Mouse (Mus musculus): ENCODE results near the gene E030018B13Rik. TPM values are rescaled to one million over a fixed set of nuclear protein-coding genes. Genes with fewer than 3 reads are reported as not detected.
A peak's percentile ranks its signal among the peaks of the same experiment; 100 is the strongest.

E030018B13Rik gene
- total RNA-seq, 2 experiments from 2014 or later: not detected

DNA sequence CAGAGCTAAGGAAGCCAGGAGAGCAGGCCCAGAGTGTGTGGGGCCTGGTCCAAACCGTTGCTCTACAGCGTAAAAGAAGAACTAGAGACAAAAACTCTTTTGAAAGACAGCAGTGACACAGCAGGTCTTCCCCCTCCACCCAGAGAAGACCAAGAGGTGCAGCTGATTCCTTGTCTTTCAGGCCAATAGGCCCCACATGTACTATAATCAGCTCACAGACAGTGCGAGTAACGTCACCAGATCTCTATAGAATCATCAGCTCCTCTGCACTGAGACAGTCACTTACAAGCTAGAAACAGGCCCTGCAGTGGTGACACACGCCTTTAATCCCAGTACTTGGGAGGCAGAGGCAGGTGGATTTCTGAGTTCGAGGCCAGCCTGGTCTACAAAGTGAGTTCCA lies 17.2 kb downstream of the E030018B13Rik start:
- intact Hi-C loops (cut with DNase I): no loop called here
- DNase-seq (ENCODE audit: low spot score in 2 of 2): no peak

DNA sequence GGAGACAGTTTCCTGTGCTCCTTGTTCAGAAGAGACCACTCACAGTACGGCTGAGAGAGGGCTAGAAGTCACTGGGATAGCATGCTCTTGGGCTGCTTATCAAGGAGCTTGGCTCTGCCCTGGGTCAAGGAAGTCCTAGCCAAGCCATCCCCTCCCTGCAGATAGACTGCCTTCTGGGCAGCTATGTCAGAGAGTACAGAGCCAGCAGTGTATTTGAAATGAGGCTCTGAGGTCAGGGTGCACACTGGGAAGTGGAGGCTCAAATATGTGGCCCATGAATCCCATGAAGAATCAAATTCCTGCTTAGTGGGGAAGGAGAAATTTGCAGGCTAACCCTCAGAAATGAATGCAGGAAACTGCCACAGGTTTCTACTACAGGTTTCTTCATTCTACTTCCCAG lies 17.9 kb downstream of the E030018B13Rik start:
- intact Hi-C loops (cut with DNase I): no loop called here
- no peak for DNase-seq (ENCODE audit: low spot score in 2 of 2)

DNA sequence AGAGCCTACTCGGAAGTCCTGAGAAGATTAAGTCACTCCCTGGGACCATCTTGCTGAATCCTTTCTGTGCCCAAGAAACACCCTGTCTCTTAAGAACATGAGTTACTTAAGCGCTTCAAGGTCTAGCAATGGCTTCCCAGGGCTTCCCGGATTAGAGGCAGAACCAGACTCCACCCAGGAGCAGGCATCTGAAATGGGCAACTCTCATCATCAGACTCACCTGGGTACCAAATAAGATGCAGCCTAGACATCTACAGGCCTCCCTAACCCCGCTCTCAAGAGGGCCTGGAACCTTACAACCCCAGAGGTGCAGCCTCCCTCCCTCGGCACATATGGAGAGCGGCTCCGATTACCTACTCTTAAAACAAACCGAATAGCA lies 19.1 kb downstream of the E030018B13Rik start:
- intact Hi-C loops (cut with DNase I): loop anchor here (1.0 to 5.0 kb wide), 5 partner anchors 10 to 132 kb away; no protein-coding TSS in a partner anchor
- peak in 1 of 2 experiments; percentile 47 for DNase-seq (ENCODE audit: low spot score in 2 of 2)

DNA sequence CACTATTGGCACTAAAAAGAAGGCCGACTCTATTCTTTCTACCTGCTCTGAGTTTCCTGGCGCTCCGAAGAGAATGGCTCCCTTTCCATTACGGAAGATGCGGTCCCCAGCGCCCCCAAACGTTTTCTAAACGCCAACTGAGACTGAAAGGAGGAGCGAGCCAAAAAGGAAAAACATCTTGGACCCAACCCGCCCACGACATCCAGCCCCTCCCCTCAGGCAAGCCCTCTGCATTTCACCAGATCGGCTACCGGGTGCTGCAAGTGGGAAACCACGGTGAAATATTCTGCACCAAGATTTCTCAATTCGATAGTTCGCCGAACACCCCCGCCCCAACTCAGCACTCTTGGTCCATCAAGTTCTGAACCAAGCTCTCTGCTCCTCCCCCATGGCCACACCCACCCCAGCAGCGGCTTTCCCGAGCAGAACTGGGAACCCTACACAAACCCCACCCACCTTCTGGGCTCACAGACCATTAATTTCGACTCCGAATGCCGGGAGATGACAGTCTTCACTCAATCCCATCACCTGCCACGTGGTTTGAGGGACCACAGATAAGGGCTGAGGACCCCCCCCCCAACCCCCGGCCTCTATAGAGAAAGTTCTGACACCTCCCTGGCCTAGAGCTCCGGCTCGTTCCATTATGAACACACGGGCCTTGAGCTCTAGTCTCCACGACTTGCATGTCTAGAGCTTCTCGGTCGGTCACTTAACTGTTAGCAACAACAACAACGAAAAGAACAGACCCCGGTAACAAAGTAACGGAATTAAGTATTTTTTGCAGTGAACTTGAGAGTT lies 19.7 kb downstream of the E030018B13Rik start:
- DNase-seq (ENCODE audit: low spot score in 2 of 2): peak; percentile 80 to 82
- intact Hi-C loops (cut with DNase I): loop anchor here (1.0 to 5.0 kb wide), 5 partner anchors 11 to 131 kb away; no protein-coding TSS in a partner anchor

DNA sequence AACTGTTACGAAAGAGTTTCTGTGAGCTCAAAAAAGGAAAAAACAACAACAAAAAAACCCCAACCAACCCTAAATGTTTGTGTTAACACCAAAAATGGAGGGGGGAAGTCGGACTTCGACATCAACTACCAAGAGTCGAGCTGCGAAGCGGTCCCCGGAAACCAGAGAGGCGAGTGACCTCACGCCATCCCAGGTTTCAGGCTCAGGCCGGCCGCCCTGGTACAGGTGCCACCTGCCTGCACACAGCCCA lies 20.3 kb downstream of the E030018B13Rik start:
- no peak for DNase-seq (ENCODE audit: low spot score in 2 of 2)
- intact Hi-C loops (cut with DNase I): loop anchor here (1.0 to 5.0 kb wide), 6 partner anchors 12 to 182 kb away; no protein-coding TSS in a partner anchor

DNA sequence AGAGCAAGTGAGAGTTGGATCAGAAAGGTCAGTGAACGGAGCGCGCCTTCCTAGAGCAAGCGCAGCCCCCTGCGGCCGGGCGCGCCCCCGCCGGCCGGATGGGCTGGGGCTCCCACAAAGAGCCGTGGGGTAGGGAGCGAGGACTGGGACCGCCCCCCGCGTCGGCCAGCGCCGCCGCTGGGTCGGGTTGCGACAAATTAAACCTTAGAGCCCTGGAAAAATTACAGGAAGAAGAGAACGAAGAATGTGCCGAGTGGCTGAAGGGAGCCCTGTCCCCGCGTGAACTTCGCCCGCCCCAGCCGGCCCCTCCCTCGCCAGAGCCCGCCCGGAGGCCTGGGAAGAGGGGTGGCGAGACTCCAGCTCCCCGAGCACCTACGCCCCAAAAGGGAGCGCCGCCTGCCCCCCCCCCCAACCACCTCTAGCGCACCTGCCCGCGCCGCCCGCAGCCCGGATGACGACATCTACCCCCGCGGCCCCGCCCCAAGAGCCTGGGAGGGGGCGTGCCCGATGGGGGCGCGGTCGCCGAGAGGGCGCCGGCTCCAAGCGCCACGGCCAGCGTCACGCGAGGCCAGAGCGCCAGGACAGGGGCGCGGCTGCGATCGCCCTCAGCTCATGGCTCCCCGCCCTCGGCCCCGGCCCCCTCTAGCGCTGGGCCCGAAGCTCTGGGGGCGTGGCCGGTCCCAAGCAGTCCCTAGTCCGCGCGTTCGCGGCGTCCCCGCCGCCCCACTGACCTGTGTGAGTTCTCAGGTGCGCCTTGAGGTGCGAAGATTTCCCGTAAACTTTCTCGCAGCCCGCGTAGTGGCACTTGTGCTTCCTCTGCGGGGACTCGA lies 20.8 kb downstream of the E030018B13Rik start:
- intact Hi-C loops (cut with DNase I): loop anchor here (1.0 to 5.0 kb wide), 6 partner anchors 41 to 217 kb away; no protein-coding TSS in a partner anchor
- DNase-seq (ENCODE audit: low spot score in 2 of 2): peak; percentile 68 to 77

DNA sequence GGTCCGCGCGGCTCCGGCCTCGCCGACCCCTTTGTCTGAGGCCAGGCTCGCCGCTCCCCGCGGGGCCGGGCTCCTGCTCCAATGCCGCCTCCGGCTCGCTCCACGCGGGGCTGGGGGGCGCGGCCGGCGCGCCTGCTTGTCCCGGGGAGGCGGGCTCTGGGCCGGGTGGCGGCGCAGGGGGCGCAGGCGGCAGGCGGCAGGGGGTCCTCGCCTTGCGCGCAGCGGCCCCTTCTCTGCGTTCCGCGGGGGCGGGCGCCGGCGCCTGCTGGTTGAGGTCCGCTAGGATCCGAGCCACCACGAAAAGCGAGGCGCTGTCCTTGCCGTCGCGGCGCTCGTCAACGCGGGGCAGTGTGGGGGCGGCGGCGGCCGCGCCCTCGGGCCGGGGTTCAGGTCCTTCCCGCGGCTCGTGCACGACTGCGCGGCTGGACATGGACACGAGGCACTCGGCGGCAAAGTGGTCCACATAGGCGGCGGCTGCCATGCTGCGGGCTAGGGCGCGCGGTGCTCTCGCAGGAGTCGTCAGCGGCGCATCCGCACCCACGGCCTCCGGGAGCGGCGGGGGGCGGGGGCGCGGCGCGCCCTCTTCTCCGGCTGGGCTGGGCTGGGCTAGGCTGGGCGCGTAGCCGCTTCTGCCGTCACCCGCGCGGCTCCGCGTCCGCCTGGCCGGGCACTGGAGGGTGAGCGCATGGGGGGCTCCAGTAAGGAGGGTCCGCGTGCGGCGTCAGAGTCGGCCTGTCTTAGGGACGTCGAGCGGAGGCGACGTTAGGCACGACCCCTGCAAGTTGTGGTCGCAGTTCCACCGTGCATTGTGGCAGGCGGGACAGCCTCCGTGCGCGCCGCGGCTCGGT lies 21.6 kb downstream of the E030018B13Rik start:
- peak in 1 of 2 experiments; percentile 69 for DNase-seq (ENCODE audit: low spot score in 2 of 2)
- intact Hi-C loops (cut with DNase I): loop anchor here (2.0 to 5.0 kb wide), 4 partner anchors 95 to 217 kb away; no protein-coding TSS in a partner anchor

DNA sequence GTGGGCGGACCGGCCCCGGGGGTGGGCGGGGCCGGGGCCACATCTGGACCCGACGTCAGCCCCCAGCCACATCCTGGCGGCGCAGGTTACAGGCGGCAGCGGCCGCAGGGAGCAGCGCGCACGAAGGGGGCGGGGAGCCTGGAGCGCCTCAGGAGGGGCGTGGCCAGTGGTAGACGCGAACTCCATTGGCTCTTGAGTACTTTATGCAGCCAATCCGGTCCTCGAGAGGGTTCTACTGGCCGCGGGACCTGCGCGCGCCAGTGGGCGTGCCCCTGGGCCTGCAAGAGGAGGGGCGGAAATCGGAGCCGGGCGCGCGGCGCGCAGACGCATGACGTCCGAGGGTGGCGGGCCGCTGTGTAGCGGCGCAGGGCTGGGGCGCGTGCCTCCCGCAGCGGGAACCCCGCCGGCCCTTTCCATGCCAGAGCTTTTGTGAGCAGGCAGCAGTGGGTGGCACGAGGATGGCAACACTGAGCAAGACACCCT lies 22.3 kb downstream of the E030018B13Rik start, which contains the start of gene Klf13:
Gene Klf13, minus strand, starts transcription at position 2 of the 483 bp plus-strand sequence.
- intact Hi-C loops (cut with DNase I): loop anchor here (2.0 to 5.0 kb wide), 4 partner anchors 94 to 216 kb away; no protein-coding TSS in a partner anchor
- DNase-seq (ENCODE audit: low spot score in 2 of 2): peak; percentile 98 to 99

DNA sequence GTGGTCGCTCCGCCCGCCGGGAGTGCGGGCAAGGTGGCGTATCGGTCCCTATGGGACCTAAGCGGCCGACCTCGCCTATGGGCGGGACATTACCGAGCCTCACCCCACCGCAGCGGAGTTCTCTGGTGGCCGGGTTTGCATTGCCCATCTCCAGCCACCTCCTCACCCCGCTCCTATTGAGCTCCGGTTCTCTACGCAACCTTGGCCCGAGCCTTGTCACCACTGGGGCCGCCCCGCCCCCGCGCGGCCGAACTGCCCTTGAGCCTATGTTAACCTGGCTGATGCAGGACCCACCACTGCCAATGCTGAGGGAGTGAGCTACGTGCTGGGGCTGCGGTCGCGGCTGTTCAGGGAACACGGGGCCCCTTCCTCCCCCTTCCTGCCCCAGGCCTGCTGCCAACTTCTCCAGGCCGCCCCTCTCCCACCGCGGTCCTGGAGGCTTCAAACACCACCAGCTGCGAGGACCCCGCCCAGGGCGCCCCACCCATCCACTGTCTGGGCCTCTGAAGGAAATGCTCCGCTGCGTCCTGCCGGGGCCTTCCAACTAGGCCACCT lies 22.8 kb downstream of the E030018B13Rik start:
- DNase-seq (ENCODE audit: low spot score in 2 of 2): no peak
- intact Hi-C loops (cut with DNase I): loop anchor here (2.0 to 5.0 kb wide), 4 partner anchors 93 to 215 kb away; no protein-coding TSS in a partner anchor

DNA sequence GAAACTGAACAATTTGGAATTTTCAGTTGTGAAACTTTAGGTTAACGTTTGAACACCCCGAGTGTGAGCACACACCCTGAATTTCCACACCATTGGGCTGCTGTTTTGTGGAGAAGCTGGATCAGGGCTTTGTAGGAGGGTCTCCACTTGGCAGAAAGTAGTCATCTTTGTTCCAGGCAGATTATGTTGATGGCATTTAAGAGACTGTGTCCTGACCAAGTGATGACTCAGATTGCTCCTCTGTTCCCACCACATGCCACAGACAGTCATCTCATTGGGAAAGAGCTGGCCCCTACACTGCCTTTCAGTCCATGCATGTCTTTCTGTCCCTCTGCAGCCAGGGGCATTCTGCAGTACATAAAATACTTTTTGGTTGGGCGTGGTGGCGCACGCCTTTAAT lies 23.7 kb downstream of the E030018B13Rik start:
- intact Hi-C loops (cut with DNase I): loop anchor here (5.0 kb wide), 1 partner anchor 117 kb away; no protein-coding TSS in a partner anchor
- DNase-seq (ENCODE audit: low spot score in 2 of 2): no peak

DNA sequence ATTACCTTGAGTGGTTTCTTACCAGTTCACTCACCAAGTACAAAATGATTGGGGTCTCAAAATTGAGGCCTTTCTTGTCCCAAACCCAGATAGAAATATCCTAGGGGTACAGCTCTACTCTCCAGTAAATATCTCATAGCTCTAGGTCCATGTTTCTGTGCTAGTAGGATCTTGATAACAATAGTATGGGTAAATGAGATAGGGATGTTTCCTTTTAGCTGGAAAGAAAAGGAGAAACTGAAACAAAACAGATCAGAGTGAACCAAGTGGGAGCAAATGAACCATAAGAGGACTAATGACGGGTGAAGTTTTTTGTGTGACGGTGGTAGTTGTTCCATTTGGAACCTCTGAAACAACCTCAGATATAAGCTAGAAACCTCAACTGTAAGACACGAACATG lies 24.4 kb downstream of the E030018B13Rik start:
- intact Hi-C loops (cut with DNase I): loop anchor here (5.0 kb wide), 1 partner anchor 116 kb away; no protein-coding TSS in a partner anchor
- no peak for DNase-seq (ENCODE audit: low spot score in 2 of 2)

DNA sequence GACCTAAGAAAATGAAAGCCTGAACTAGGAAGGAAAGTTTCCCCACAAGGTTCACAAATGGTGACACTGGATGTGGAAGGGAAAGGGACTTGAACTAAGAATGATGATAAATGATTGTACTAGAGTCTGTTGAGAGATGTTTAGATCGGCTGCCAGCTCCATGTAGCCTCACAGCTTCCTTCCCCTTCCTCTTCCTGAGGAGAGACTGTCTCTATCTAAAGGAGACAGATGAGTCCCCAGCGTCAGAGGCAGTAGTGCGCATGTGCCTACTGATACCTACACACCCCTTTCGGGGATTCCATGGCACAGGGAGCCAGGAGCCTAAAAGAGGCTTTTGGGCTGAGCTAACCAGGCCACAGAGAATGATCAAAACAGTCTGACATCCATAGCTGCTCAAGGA lies 24.8 kb downstream of the E030018B13Rik start:
- intact Hi-C loops (cut with DNase I): loop anchor here (5.0 kb wide), 1 partner anchor 116 kb away; no protein-coding TSS in a partner anchor

DNA sequence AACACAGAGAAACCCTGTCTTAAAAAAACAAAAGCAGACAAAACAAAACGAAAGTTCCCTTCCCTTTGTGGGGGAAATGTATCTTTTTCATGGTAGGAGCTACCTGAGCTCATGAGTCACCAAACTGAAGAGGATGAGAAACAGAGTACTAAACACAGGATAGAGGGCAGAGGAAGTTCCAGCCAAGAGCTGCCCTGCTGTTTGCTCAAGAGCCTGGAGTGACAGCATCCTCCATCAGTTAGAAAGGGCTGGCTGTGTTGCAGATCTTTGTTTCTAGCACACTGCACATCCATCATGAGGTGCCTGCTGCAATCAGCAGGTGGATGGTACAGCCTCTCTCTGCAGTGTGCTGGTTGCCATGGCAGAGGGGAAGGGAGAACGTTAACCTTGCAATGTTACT lies 27.3 kb downstream of the E030018B13Rik start:
- DNase-seq (ENCODE audit: low spot score in 2 of 2): no peak
- intact Hi-C loops (cut with DNase I): loop anchor here (5.0 kb wide), 1 partner anchor 113 kb away; no protein-coding TSS in a partner anchor

More for the DNA sequence above, 24.8 kb downstream of the E030018B13Rik start:
- no peak for DNase-seq (ENCODE audit: low spot score in 2 of 2)

DNA sequence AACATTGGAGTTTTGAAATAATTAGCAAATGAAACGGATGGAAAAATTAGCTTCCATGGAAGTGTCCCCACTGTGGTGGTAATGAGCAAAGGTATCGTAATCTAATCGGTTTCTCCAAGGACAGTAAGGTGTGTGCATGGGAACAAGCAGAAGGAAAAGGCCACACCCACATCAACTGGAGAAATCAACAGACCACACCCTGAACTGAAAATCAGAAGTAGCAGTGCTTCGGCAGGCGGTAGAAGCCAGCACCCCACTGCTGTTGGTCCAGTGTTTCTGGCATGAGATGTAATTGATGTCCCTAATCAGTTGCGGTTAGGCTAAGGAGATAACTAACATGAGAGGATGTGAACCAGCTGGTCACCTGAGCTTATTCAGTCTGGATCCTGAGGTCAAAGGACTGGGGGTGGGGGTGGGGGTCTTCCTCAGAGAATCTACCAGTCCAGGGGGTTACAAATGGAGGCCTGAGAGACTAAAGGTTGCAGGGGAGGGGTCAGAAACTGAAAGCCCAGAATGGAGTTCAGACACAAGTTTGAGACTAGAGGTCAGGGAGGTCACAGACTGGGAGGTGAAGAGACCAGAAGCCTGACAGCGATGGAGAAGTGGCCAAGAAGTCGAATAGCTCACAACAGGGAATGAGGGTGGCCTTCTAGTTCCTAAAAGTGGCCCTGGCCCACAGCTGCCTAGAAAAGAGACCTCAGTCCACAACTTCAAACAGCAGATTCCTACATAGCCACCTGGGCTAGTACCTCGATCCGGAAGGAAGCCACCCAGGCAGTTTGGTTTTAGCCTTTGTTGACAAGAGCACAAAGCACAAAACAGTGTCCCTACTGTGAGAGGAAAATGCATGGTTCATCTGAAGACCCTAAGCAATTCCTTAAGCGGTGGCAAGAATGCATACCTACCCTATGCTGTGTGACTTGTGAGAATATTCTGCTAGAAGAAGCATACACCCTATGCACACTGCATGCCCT lies 31.1 kb downstream of the E030018B13Rik start:
- no peak for DNase-seq (ENCODE audit: low spot score in 2 of 2)
- intact Hi-C loops (cut with DNase I): no loop called here

DNA sequence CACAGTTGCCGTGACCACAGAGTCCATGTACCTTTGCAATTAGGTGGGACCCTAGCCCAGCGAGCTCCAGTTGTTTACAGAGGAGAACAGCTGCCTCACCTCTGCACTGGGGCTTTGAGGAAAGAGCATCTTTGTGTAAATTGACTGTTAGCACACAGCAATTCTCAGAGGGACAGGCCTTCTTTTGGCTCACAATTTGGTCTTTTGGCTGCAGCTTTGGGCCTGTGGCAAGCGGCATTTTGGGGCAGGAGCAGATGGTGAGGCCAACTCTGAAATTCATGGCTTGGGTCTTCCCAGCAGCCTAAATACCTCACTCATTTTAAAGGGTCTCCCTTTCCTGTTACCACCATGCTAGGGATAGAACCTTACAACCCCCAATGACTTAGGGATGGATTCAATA lies 32.5 kb downstream of the E030018B13Rik start:
- intact Hi-C loops (cut with DNase I): no loop called here
- no peak for DNase-seq (ENCODE audit: low spot score in 2 of 2)

DNA sequence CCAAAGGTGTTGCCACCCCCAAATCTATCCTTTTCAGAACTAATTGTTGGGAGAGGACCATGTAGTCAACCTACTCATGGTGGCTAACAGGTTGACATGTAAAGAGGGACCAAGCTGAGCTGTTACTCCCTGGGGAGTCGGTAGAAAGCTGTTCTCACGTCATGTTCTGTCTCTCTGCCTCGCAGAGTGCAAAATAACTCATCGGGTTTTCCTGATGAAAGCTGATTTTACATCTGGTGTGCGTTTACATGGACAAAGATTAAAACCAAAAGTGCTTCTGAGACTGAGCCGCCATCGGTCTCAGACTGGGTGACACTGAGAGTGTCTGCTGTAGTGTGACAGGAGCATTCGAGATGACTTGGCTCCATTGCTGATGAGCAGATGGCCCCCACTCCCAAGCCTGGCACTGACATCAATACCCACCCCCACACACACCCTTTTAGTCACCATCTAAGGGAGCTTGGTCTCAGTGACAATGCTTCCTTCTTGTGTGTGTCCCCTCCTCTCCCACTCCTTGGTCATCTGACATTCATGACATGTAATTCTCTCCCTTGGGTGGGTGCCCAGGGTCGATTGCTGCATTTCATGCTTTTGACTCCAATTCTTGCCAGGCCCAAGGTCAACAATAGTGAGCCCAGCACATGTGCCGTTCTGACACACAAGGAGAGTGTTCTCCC lies 34.4 kb downstream of the E030018B13Rik start:
- DNase-seq (ENCODE audit: low spot score in 2 of 2): peak in 1 of 2 experiments; percentile 34
- intact Hi-C loops (cut with DNase I): no loop called here
